Mouse (Mus musculus) kidney, adult 10 weeks (tissue): ENCODE results near the gene Sptbn1. TPM values are rescaled to one million over a fixed set of nuclear protein-coding genes. Genes with fewer than 3 reads are reported as not detected.

Experiments used
- polyA plus RNA-seq: library from polyadenylated mRNA; stranded (reverse); fragments of 350-450 nt; fragmentation: Illumina TruSeq; extraction: RNeasy Lipid Tissue Mini Kit (QIAGEN cat#74804); gene quantifications from one replicate; pipeline ENCODE4 v1.2.3, GENCODE M21; 2014; ENCODE audit warnings: low read depth, low replicate concordance

Sptbn1 gene
- polyA plus RNA-seq: 257 TPM

DNA sequence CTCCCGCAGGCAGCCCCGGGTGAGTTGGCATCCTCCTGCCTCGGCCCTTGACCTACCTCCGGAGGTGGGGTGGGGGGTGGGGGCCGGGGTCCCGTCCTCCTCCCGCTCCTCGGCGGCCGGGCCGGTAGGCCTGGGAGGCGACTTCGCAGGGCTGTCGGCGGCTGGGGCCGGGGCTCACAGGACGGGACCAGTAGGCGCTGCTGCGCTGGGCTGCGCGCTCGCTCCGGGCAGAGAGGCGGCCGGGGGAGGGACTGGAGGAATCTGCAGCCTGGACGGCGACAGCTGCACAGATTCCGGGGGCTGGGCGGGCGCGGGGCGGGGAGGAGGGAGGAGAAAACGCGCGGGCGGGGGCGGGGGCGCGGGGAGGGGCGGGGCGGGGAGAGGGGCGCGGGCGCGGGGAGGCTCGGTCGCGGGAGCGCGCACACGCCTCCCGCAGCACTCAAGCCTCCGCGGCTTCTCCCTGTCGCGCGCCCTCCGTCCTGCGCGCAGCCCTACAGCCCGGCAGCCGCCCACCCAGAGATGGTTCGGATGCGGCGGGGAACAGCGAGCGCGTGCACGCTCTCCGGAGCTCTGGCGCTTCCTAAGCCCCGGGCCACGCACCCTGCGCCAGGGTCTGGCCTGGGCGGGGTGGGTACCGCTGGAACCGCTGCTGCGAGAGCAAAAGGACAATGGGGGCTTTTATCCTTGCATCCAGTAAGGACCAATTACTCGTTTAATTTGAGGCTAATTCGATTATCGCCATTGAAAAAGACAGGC is at the start of gene Sptbn1:
Gene Sptbn1 (minus strand): TSS at position 284 of the 756 bp plus-strand sequence.

Other genes starting within 250 kb of the Sptbn1 start
- gene Eml6, start 242.1 kb downstream of the Sptbn1 start, polyA plus RNA-seq: 4.6 TPM
- gene 4930505A04Rik, start 203.7 kb upstream of the Sptbn1 start, polyA plus RNA-seq: 1.8 TPM